Mouse (Mus musculus): ENCODE results near the gene Abcc5. TPM values are rescaled to one million over a fixed set of nuclear protein-coding genes. Genes with fewer than 3 reads are reported as not detected.
"Not testable (repeated sequence)": the region's sequence is repeated elsewhere in the genome, so short reads cannot be mapped to it uniquely, and the experiment has no call there.

The Abcc5 gene
- polyA plus RNA-seq, 1 experiment from 2014 or later, result 80.9 TPM

GRCm38 (mm10) chr16:20395216-20395907 is 30.8 kb downstream of the Abcc5 start:
- Histone ChIP-seq H3K9me3 (ENCODE audit: control insufficient read depth, low read length) (no peaks in the 10 kb centered on the region), H3K27ac (ENCODE audit: low read depth, low read length) (no peak overlapping the region), H3K36me3 (ENCODE audit: control insufficient read depth, insufficient read depth, low read length) (peaks cover 12% of the 10 kb centered on the region), H3K27me3 (ENCODE audit: control insufficient read depth, insufficient read depth, low read length) (no peaks in the 10 kb centered on the region), H3K4me3 (ENCODE audit: low read depth, low read length) (no peak overlapping the region), H3K4me1 (ENCODE audit: control insufficient read depth, insufficient read depth, low read length) (no peaks in the 10 kb centered on the region), H3K4me2 (ENCODE audit: low read depth) (no peak overlapping the region), H3K9ac (ENCODE audit: low read length) (no peak overlapping the region)
- ATAC-seq (ENCODE audit: insufficient read depth, low FRiP score, low TSS enrichment) (no peak), DNase-seq (ENCODE audit: low spot score) (no peak)
- 84% methylated on average over 11 of the region's 11 CpGs for WGBS

- Histone ChIP-seq H3K9ac (ENCODE audit: low read length) (no peak overlapping the region), H3K27me3 (ENCODE audit: control insufficient read depth, insufficient read depth, low read length) (no peaks in the 10 kb centered on the region), H3K9me3 (ENCODE audit: control insufficient read depth, low read length) (no peaks in the 10 kb centered on the region), H3K4me3 (ENCODE audit: low read depth, low read length) (no peak overlapping the region), H3K36me3 (ENCODE audit: control insufficient read depth, insufficient read depth, low read length) (peaks cover 12% of the 10 kb centered on the region), H3K4me1 (ENCODE audit: control insufficient read depth, insufficient read depth, low read length) (no peaks in the 10 kb centered on the region), H3K27ac (ENCODE audit: low read depth, low read length) (no peak overlapping the region), H3K4me2 (ENCODE audit: low read depth) (no peak overlapping the region)
- no peak for ATAC-seq (ENCODE audit: insufficient read depth, low FRiP score, low TSS enrichment)
- no peak for DNase-seq (ENCODE audit: low spot score)
- 92% methylated on average over 3 of the region's 3 CpGs for WGBS
Measured at GRCm38 (mm10) chr16:20391753-20392152, 34.4 kb downstream of the Abcc5 start.

GRCm38 (mm10) chr16:20390233-20390632 is 36.0 kb downstream of the Abcc5 start:
- H3K4me3 ChIP-seq (ENCODE audit: low read depth, low read length), result no peak overlapping the region
- DNase-seq (ENCODE audit: low spot score) (no peak), ATAC-seq (ENCODE audit: insufficient read depth, low FRiP score, low TSS enrichment) (no peak)
- H3K4me1 ChIP-seq (ENCODE audit: control insufficient read depth, insufficient read depth, low read length), result no peaks in the 10 kb centered on the region
- peaks cover 7% of the 10 kb centered on the region for H3K36me3 ChIP-seq (ENCODE audit: control insufficient read depth, insufficient read depth, low read length)
- no peak overlapping the region for H3K4me2 ChIP-seq (ENCODE audit: low read depth)
- H3K9me3 ChIP-seq (ENCODE audit: control insufficient read depth, low read length), result no peaks in the 10 kb centered on the region
- no peaks in the 10 kb centered on the region for H3K27me3 ChIP-seq (ENCODE audit: control insufficient read depth, insufficient read depth, low read length)
- H3K27ac ChIP-seq (ENCODE audit: low read depth, low read length), result no peak overlapping the region
- no peak overlapping the region for H3K9ac ChIP-seq (ENCODE audit: low read length)
- WGBS, result 72% methylated on average over 6 of the region's 6 CpGs

- H3K9me3 ChIP-seq (ENCODE audit: control insufficient read depth, low read length), result no peaks in the 10 kb centered on the region
- H3K4me2 ChIP-seq (ENCODE audit: low read depth), result no peak overlapping the region
- DNase-seq (ENCODE audit: low spot score) (no peak), ATAC-seq (ENCODE audit: insufficient read depth, low FRiP score, low TSS enrichment) (no peak)
- H3K4me1 ChIP-seq (ENCODE audit: control insufficient read depth, insufficient read depth, low read length), result no peaks in the 10 kb centered on the region
- H3K4me3 ChIP-seq (ENCODE audit: low read depth, low read length), result no peak overlapping the region
- 0 out of 2 replicates have a peak, but pooled peaks cover 2% of the 10 kb centered on the region for H3K36me3 ChIP-seq (ENCODE audit: control insufficient read depth, insufficient read depth, low read length)
- 78% methylated on average over 5 of the region's 5 CpGs for WGBS
- H3K9ac ChIP-seq (ENCODE audit: low read length), result no peak overlapping the region
- no peaks in the 10 kb centered on the region for H3K27me3 ChIP-seq (ENCODE audit: control insufficient read depth, insufficient read depth, low read length)
- no peak overlapping the region for H3K27ac ChIP-seq (ENCODE audit: low read depth, low read length)
Measured at GRCm38 (mm10) chr16:20381031-20381430, 45.2 kb downstream of the Abcc5 start.

- peaks cover 4% of the 10 kb centered on the region; the same call in 1 of the 2 replicates for H3K36me3 ChIP-seq (ENCODE audit: control insufficient read depth, insufficient read depth, low read length)
- no peak overlapping the region for H3K27ac ChIP-seq (ENCODE audit: low read depth, low read length)
- no peak overlapping the region for H3K4me3 ChIP-seq (ENCODE audit: low read depth, low read length)
- DNase-seq (ENCODE audit: low spot score) (no peak), ATAC-seq (ENCODE audit: insufficient read depth, low FRiP score, low TSS enrichment) (no peak)
- H3K9ac ChIP-seq (ENCODE audit: low read length), result no peak overlapping the region
- H3K4me2 ChIP-seq (ENCODE audit: low read depth), result no peak overlapping the region
- no peaks in the 10 kb centered on the region for H3K4me1 ChIP-seq (ENCODE audit: control insufficient read depth, insufficient read depth, low read length)
- H3K9me3 ChIP-seq (ENCODE audit: control insufficient read depth, low read length), result no peaks in the 10 kb centered on the region
- 87% methylated on average over 5 of the region's 5 CpGs for WGBS
- no peaks in the 10 kb centered on the region for H3K27me3 ChIP-seq (ENCODE audit: control insufficient read depth, insufficient read depth, low read length)
Measured at GRCm38 (mm10) chr16:20375341-20375740, 50.9 kb downstream of the Abcc5 start.

GRCm38 (mm10) chr16:20371731-20372130 is 54.5 kb downstream of the Abcc5 start:
- no peaks in the 10 kb centered on the region for H3K4me1 ChIP-seq (ENCODE audit: control insufficient read depth, insufficient read depth, low read length)
- H3K4me3 ChIP-seq (ENCODE audit: low read depth, low read length), result no peak overlapping the region
- no peak overlapping the region for H3K9ac ChIP-seq (ENCODE audit: low read length)
- H3K9me3 ChIP-seq (ENCODE audit: control insufficient read depth, low read length), result no peaks in the 10 kb centered on the region
- WGBS, result 84% methylated on average over 4 of the region's 4 CpGs
- no peak overlapping the region for H3K27ac ChIP-seq (ENCODE audit: low read depth, low read length)
- H3K36me3 ChIP-seq (ENCODE audit: control insufficient read depth, insufficient read depth, low read length), result peaks cover 8% of the 10 kb centered on the region; the same call in 1 of the 2 replicates
- no peak overlapping the region for H3K4me2 ChIP-seq (ENCODE audit: low read depth)
- no peaks in the 10 kb centered on the region for H3K27me3 ChIP-seq (ENCODE audit: control insufficient read depth, insufficient read depth, low read length)
- ATAC-seq (ENCODE audit: insufficient read depth, low FRiP score, low TSS enrichment), result no peak
- DNase-seq (ENCODE audit: low spot score), result no peak

GRCm38 (mm10) chr16:20368221-20368620 is 58.0 kb downstream of the Abcc5 start:
- Histone ChIP-seq H3K27me3 (ENCODE audit: control insufficient read depth, insufficient read depth, low read length) (no peaks in the 10 kb centered on the region), H3K4me3 (ENCODE audit: low read depth, low read length) (no peak overlapping the region), H3K9me3 (ENCODE audit: control insufficient read depth, low read length) (no peaks in the 10 kb centered on the region), H3K4me1 (ENCODE audit: control insufficient read depth, insufficient read depth, low read length) (no peaks in the 10 kb centered on the region), H3K36me3 (ENCODE audit: control insufficient read depth, insufficient read depth, low read length) (peaks cover 13% of the 10 kb centered on the region; the same call in 1 of the 2 replicates), H3K27ac (ENCODE audit: low read depth, low read length) (no peak overlapping the region), H3K9ac (ENCODE audit: low read length) (no peak overlapping the region), H3K4me2 (ENCODE audit: low read depth) (no peak overlapping the region)
- no peak for ATAC-seq (ENCODE audit: insufficient read depth, low FRiP score, low TSS enrichment)
- no peak for DNase-seq (ENCODE audit: low spot score)
- WGBS, result 94% methylated on average over 9 of the region's 9 CpGs

GRCm38 (mm10) chr16:20362121-20362520 is 64.1 kb downstream of the Abcc5 start:
- Histone ChIP-seq H3K4me3 (ENCODE audit: low read depth, low read length) (no peak overlapping the region), H3K27me3 (ENCODE audit: control insufficient read depth, insufficient read depth, low read length) (no peaks in the 10 kb centered on the region), H3K27ac (ENCODE audit: low read depth, low read length) (no peak overlapping the region), H3K4me1 (ENCODE audit: control insufficient read depth, insufficient read depth, low read length) (no peaks in the 10 kb centered on the region), H3K36me3 (ENCODE audit: control insufficient read depth, insufficient read depth, low read length) (peaks cover 11% of the 10 kb centered on the region; the same call in 1 of the 2 replicates), H3K4me2 (ENCODE audit: low read depth) (no peak overlapping the region), H3K9ac (ENCODE audit: low read length) (no peak overlapping the region), H3K9me3 (ENCODE audit: control insufficient read depth, low read length) (no peaks in the 10 kb centered on the region)
- WGBS, result 91% methylated on average over 11 of the region's 11 CpGs
- DNase-seq (ENCODE audit: low spot score) (no peak), ATAC-seq (ENCODE audit: insufficient read depth, low FRiP score, low TSS enrichment) (no peak)

- not testable (repeated sequence) for ATAC-seq (ENCODE audit: insufficient read depth, low FRiP score, low TSS enrichment); DNase-seq (ENCODE audit: low spot score)
- WGBS, result 95% methylated on average over 3 of the region's 3 CpGs
Measured at GRCm38 (mm10) chr16:20361496-20361895, 64.7 kb downstream of the Abcc5 start.

More at GRCm38 (mm10) chr16:20361496-20361895, 64.7 kb downstream of the Abcc5 start:
- H3K36me3 ChIP-seq (ENCODE audit: control insufficient read depth, insufficient read depth, low read length), result peaks cover 11% of the 10 kb centered on the region; the same call in 1 of the 2 replicates
- not testable (repeated sequence) for H3K27ac ChIP-seq (ENCODE audit: low read depth, low read length); H3K4me1 ChIP-seq (ENCODE audit: control insufficient read depth, insufficient read depth, low read length); H3K27me3 ChIP-seq (ENCODE audit: control insufficient read depth, insufficient read depth, low read length); H3K9me3 ChIP-seq (ENCODE audit: control insufficient read depth, low read length); H3K4me3 ChIP-seq (ENCODE audit: low read depth, low read length); H3K4me2 ChIP-seq (ENCODE audit: low read depth); H3K9ac ChIP-seq (ENCODE audit: low read length)

Data from neural tube, embryonic 11.5 days (tissue).